Mouse (Mus musculus): Measurements from ENCODE around the gene Elmo2. TPM values are rescaled to one million over a fixed set of nuclear protein-coding genes. Genes with fewer than 3 reads are reported as not detected.
A peak's percentile ranks its signal among the peaks of the same experiment; 100 is the strongest.

Gene Elmo2
- polyA plus RNA-seq (2015; fragmentation: Nextera tagmentation; extraction: Ambion mirVana), result 40.8 and 42.8 TPM in 2 replicates

DNA sequence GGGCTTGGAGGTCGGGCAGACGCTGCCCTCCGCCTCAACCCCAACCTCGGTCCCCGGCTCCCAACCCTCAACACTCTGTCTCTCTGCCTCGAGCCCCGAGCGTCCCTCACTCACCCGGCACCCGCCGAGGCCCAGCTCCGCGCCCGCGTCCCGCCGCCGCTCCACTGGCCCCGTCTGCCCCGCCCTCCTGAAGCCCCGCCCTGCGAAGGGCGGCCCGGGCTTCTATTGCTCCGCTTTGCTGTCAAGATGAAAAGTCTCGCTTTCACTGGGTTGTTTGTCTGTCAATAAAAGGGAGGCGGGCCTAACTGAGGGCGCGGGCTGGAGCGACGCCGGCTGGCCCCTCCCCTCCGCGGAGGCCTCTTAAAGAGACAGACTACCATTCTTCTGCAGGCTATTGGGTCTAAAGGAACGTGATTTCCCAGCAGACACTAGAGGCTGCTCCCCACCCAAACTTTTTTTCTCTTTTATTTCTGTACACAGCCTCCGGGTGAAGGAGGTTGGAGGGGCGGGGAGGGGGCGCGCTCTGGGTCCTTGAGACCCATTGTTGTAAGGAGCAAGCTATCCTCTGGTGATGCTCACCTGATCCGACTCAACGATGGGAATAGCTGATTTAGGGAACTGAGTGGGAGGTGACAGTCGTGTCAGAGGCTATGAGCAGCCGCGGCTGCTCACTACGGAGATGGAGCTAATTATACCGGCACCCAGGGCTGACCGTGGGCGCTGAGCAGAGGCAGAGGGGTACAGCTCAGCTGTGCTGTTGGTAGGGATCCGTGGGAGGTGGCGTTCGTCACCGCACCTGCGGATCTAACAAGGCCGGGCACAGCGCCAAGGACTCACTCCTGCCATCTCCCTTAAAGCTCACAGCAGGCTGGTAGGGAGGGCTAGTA, at the start of gene Elmo2:
Gene Elmo2 (minus strand): TSS at position 176 of the 887 bp plus-strand sequence.
- Histone ChIP-seq H3K36me3 (no peaks in the 10 kb centered on the region), H3K27me3 (replicated peaks) (peaks cover 6% of the 10 kb centered on the region; the same call in 1 of the 2 replicates), H3K4me1 (peaks cover 43% of the 10 kb centered on the region), H3K9ac (peak within 1 kb of the TSS; percentile 97), H3K27ac (replicated peaks) (peak within 1 kb of the TSS; percentile 73), H3K4me3 (peak within 1 kb of the TSS; percentile 98), H3K4me2 (peak within 1 kb of the TSS; percentile 93), H3K9me3 (no peaks in the 10 kb centered on the region; the same call in 1 of the 2 replicates)
- WGBS, result under 1% methylated on average over 54 of the region's 55 CpGs
- peak; percentile 97 for ATAC-seq (ENCODE audit: extremely low read depth, insufficient number of reproducible peaks, low FRiP score, low TSS enrichment)

- Histone ChIP-seq H3K4me3 (no peak overlapping the region), H3K4me1 (peaks cover 10% of the 10 kb centered on the region), H3K9me3 (peaks cover 19% of the 10 kb centered on the region), H3K27me3 (replicated peaks) (no peaks in the 10 kb centered on the region), H3K4me2 (no peak overlapping the region), H3K36me3 (peaks cover 61% of the 10 kb centered on the region), H3K27ac (replicated peaks) (no peak overlapping the region), H3K9ac (no peak overlapping the region)
- no peak for ATAC-seq (ENCODE audit: extremely low read depth, insufficient number of reproducible peaks, low FRiP score, low TSS enrichment)
- WGBS, result 34% methylated on average over 4 of the region's 4 CpGs
Measured at GRCm38 (mm10) chr2:165376001-165376400, 49.7 kb upstream of the Elmo2 start.

DNA sequence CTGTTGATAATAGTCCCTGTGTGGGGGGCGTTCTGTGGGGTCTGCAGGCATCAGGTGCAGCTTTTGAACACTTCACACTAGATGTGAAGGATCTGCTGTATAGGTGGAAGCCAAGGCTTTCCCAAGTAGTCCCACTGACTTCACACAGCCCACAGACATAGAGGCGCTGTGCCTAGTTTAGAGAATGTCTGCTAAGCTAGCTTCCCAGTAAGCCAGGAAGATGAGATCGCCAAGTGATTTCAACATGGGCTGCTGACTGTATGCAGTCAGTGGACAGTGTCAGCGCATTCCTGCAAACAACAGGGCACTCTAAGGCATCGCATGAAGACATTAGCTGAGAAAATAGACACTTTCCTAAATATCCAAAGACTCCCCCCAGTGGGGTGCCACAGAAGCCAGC, 49.2 kb upstream of the Elmo2 start:
- Histone ChIP-seq H3K4me3 (no peak overlapping the region), H3K9me3 (peaks cover 14% of the 10 kb centered on the region), H3K27ac (replicated peaks) (no peak overlapping the region), H3K36me3 (peaks cover 56% of the 10 kb centered on the region), H3K27me3 (replicated peaks) (no peaks in the 10 kb centered on the region; the same call in 1 of the 2 replicates), H3K4me1 (peaks cover 10% of the 10 kb centered on the region), H3K9ac (no peak overlapping the region), H3K4me2 (no peak overlapping the region)
- WGBS, result 67% methylated on average over 5 of the region's 5 CpGs
- ATAC-seq (ENCODE audit: extremely low read depth, insufficient number of reproducible peaks, low FRiP score, low TSS enrichment), result no peak

- peaks cover 33% of the 10 kb centered on the region for H3K27me3 ChIP-seq (replicated peaks)
Measured at GRCm38 (mm10) chr2:165371066-165371465, 44.8 kb upstream of the Elmo2 start.

GRCm38 (mm10) chr2:165370348-165370747, 44.1 kb upstream of the Elmo2 start:
- peaks cover 6% of the 10 kb centered on the region; the same call in 1 of the 2 replicates for H3K9me3 ChIP-seq
- peaks cover 40% of the 10 kb centered on the region for H3K27me3 ChIP-seq (replicated peaks)
- WGBS, result 56% methylated on average over 3 of the region's 3 CpGs
- no peak overlapping the region for H3K4me2 ChIP-seq
- H3K36me3 ChIP-seq, result peaks cover 12% of the 10 kb centered on the region
- no peak overlapping the region for H3K4me3 ChIP-seq
- ATAC-seq (ENCODE audit: extremely low read depth, insufficient number of reproducible peaks, low FRiP score, low TSS enrichment), result no peak
- H3K9ac ChIP-seq, result no peak overlapping the region
- H3K4me1 ChIP-seq, result peaks cover 22% of the 10 kb centered on the region
- H3K27ac ChIP-seq (replicated peaks), result no peak overlapping the region

More at GRCm38 (mm10) chr2:165371066-165371465, 44.8 kb upstream of the Elmo2 start:
- peaks cover 6% of the 10 kb centered on the region; the same call in 1 of the 2 replicates for H3K9me3 ChIP-seq
- H3K9ac ChIP-seq, result no peak overlapping the region
- peaks cover 27% of the 10 kb centered on the region for H3K4me1 ChIP-seq
- H3K27ac ChIP-seq (replicated peaks), result no peak overlapping the region
- no peak overlapping the region for H3K4me2 ChIP-seq
- H3K36me3 ChIP-seq, result peaks cover 17% of the 10 kb centered on the region
- WGBS, result 37% methylated on average over 3 of the region's 3 CpGs
- no peak for ATAC-seq (ENCODE audit: extremely low read depth, insufficient number of reproducible peaks, low FRiP score, low TSS enrichment)
- H3K4me3 ChIP-seq, result no peak overlapping the region

DNA sequence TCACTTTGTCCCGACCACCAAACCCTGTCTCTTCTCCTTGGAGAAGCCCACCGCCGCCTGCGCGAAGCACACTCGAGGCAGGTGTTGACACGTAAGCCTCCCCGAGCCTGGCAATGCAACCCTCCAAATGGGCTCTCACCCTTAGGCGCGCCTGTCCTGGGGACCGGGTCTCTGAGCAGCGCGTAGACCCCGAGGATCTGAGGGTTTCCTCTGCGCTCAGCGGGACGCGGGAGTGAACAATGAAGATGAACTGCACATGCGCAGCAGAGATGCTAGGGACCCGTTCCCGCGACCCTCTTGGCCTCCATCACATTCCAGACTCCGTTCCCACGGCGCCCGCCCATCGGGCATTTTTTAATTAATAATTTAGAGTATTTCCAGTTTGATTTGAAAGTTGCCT, 42.2 kb upstream of the Elmo2 start, which contains the start of gene Zfp663:
Gene Zfp663 (minus strand): TSS at position 234 of the 400 bp plus-strand sequence.
- Histone ChIP-seq H3K4me3 (peak within 1 kb of the TSS; percentile 32), H3K36me3 (no peaks in the 10 kb centered on the region), H3K9ac (no peak within 1 kb of the TSS), H3K27ac (replicated peaks) (no peak within 1 kb of the TSS), H3K4me2 (peak within 1 kb of the TSS; percentile 61), H3K9me3 (no peaks in the 10 kb centered on the region), H3K27me3 (replicated peaks) (peaks cover 57% of the 10 kb centered on the region), H3K4me1 (peaks cover 26% of the 10 kb centered on the region)
- 2% methylated on average over 27 of the region's 27 CpGs for WGBS
- no peak for ATAC-seq (ENCODE audit: extremely low read depth, insufficient number of reproducible peaks, low FRiP score, low TSS enrichment)

DNA sequence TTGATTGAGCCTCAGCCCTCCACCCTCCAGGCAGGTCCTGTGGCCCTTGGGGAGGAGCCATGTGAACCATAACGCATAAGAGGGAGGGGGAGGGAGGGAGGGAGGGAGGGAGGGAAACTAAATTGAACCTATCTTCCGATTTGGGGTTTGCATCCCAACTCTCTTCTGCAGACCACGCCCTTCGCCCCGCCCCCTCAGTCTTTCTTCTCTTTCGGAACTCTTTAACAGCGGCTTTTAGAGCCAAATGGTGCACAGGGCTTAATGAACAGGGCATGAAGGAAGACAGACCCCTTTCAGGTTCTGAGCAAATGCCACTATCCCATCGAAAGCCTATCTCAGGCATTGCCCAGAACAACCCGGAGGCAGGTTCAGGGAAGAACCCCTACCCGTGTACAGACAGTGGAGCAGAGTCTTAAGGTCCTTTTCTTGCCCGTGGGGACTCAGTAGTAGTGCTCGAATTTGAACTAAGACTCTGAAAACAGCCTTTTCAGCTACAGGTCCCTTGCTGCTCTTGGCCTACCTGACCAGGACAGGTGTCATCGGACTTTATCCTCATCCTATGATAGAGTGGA, 41.7 kb upstream of the Elmo2 start:
- no peak overlapping the region for H3K9ac ChIP-seq
- ATAC-seq (ENCODE audit: extremely low read depth, insufficient number of reproducible peaks, low FRiP score, low TSS enrichment), result no peak
- H3K36me3 ChIP-seq, result no peaks in the 10 kb centered on the region

DNA sequence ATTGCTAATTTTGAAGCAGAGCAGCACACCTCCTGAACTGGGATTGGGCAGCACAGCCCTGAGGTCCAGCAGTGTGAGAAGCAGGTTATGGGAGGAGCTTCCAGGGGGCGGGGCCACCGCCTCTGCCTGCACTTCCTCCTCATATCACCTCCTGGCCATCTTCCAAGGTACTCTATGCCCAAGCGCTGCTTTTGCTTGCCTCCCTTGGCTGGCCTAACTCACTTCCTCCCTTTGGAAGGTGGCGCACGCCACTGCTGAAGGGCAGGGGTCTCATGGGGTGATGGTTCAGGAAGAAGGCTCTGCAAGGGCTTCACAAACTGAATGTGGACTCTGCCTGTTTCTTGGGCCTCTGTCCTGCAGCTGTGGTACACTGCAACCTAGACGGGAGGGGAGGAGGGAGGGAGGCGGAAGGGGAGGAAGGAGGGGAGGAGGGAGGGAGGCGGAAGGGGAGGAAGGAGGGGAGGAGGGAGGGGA, 40.8 kb upstream of the Elmo2 start:
- Histone ChIP-seq H3K36me3 (no peaks in the 10 kb centered on the region), H3K27me3 (replicated peaks) (peaks cover 71% of the 10 kb centered on the region), H3K27ac (replicated peaks) (no peak overlapping the region), H3K4me3 (no peak overlapping the region), H3K4me1 (peaks cover 26% of the 10 kb centered on the region), H3K4me2 (peak overlapping the region; percentile 33; the same call in 1 of the 2 replicates), H3K9ac (no peak overlapping the region), H3K9me3 (no peaks in the 10 kb centered on the region)
- 0 out of 2 replicates have a peak, but pooled peaks have one; percentile 13 for ATAC-seq (ENCODE audit: extremely low read depth, insufficient number of reproducible peaks, low FRiP score, low TSS enrichment)
- 5% methylated on average over 5 of the region's 8 CpGs for WGBS

More for the DNA sequence above, 41.7 kb upstream of the Elmo2 start:
- Histone ChIP-seq H3K27ac (replicated peaks) (no peak overlapping the region), H3K27me3 (replicated peaks) (peaks cover 62% of the 10 kb centered on the region), H3K4me3 (peak overlapping the region; percentile 32), H3K4me1 (peaks cover 26% of the 10 kb centered on the region), H3K9me3 (no peaks in the 10 kb centered on the region), H3K4me2 (peak overlapping the region; percentile 61)
- 4% methylated on average over 13 of the region's 13 CpGs for WGBS

DNA sequence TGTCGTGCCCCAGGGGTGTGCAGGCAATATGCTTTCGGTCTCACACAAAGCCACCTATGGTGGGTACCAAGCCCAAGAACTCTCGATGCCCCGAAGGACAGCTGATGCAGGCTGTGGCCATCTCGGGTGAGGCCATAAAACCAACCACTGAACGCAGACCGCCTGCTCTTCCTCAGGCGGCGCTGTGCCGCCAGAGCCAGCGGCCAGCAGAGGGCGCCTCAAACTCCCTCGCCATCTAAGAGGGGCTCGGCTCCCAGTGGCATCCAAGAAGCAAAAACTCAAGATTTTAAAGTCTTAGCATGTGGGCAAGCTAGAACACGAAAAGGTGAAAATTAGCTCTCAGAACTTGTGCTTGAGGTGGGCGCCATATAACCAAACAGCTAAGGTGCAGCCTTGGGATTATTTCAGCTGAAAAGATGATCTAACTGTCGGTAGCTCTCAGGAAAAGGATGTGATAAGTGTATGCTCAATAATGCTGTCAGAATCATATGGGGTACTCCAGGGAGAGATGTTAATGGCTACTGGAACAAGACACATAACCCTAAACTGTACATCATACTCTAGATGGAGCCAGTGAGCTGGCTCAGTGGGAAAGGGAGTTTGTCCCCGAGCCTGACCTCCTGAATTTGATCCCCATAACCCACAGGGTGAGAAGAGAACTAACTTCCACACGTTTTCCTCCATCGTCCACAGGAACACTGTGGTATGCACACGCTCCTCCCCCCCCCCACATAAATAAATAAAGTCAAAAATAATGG, 38.2 kb upstream of the Elmo2 start:
- WGBS, result 12% methylated on average over 21 of the region's 21 CpGs
- Histone ChIP-seq H3K27ac (replicated peaks) (no peak overlapping the region), H3K27me3 (replicated peaks) (peaks cover 76% of the 10 kb centered on the region), H3K9me3 (no peaks in the 10 kb centered on the region), H3K4me3 (peak overlapping the region; percentile 13; the same call in 1 of the 2 replicates), H3K4me1 (peaks cover 26% of the 10 kb centered on the region), H3K4me2 (peak overlapping the region; percentile 48), H3K9ac (no peak overlapping the region), H3K36me3 (no peaks in the 10 kb centered on the region)
- no peak; the same call in 1 of the 2 replicates for ATAC-seq (ENCODE audit: extremely low read depth, insufficient number of reproducible peaks, low FRiP score, low TSS enrichment)

- Histone ChIP-seq H3K27ac (replicated peaks) (no peak overlapping the region), H3K27me3 (replicated peaks) (peaks cover 69% of the 10 kb centered on the region), H3K36me3 (no peaks in the 10 kb centered on the region), H3K9ac (no peak overlapping the region), H3K4me2 (no peak overlapping the region), H3K4me1 (peaks cover 22% of the 10 kb centered on the region), H3K4me3 (no peak overlapping the region), H3K9me3 (no peaks in the 10 kb centered on the region)
- no peak for ATAC-seq (ENCODE audit: extremely low read depth, insufficient number of reproducible peaks, low FRiP score, low TSS enrichment)
- 86% methylated on average over 6 of the region's 6 CpGs for WGBS
Measured at GRCm38 (mm10) chr2:165363282-165363681, 37.0 kb upstream of the Elmo2 start.

Measured in heart, embryonic 13.5 days (tissue).